Mouse (Mus musculus) kidney, embryonic 16.5 days (tissue): ENCODE results near the gene Mre11a. TPM values are rescaled to one million over a fixed set of nuclear protein-coding genes. Genes with fewer than 3 reads are reported as not detected.

Source experiments
- ATAC-seq: fragments of 200-750 bp; cut with Nextera tagmentation; 2 replicates; pipeline ENCODE4 v1.8.0; 2017; ENCODE audit warnings: moderate TSS enrichment; ENCODE audit not compliant: low FRiP score, low TSS enrichment
- H3K27ac ChIP-seq: fragments of 300-500 bp; sonication (generic); 2 replicates; pipeline ENCODE4 v1.5.1; 2014; ENCODE audit warnings: low read length
- H3K27me3 ChIP-seq: fragments of 300-500 bp; sonication (generic); 2 replicates; pipeline ENCODE4 v1.6.1; 2014; ENCODE audit warnings: low read length, control low read depth, mixed read lengths; ENCODE audit not compliant: insufficient read depth
- H3K36me3 ChIP-seq: fragments of 300-500 bp; sonication (generic); 2 replicates; pipeline ENCODE4 v1.6.1; 2014; ENCODE audit warnings: low read length, control low read depth, mixed read lengths; ENCODE audit not compliant: insufficient read depth
- H3K4me1 ChIP-seq: fragments of 300-500 bp; sonication (generic); 2 replicates; pipeline ENCODE4 v1.6.1; 2014; ENCODE audit warnings: low read length, control low read depth, mixed read lengths; ENCODE audit not compliant: insufficient read depth
- H3K4me2 ChIP-seq: fragments of 300-500 bp; sonication (generic); replicated peaks from 2 replicates; pipeline ENCODE4 v1.6.1; 2014; ENCODE audit warnings: low read depth, low read length
- H3K4me3 ChIP-seq: fragments of 300-500 bp; sonication (generic); 2 replicates; pipeline ENCODE4 v1.5.1; 2014; ENCODE audit warnings: mild to moderate bottlenecking, low read length
- H3K9ac ChIP-seq: fragments of 300-500 bp; sonication (generic); replicated peaks from 2 replicates; pipeline ENCODE4 v1.6.1; 2014; ENCODE audit warnings: low read length
- H3K9me3 ChIP-seq: fragments of 300-500 bp; sonication (generic); 2 replicates; pipeline ENCODE4 v1.6.1; 2016; ENCODE audit warnings: low read length, control low read depth
- WGBS: fragments of 180-500 bp; shearing (Covaris S2); extraction: QIAGEN DNeasy Blood & Tissue Kit; methylation state at CpG from one replicate; pipeline ENCODE4 v1.1.7; 2014; 5-methylcytosine and 5-hydroxymethylcytosine counted together
- polyA plus RNA-seq: library from polyadenylated mRNA; unstranded; fragments of >200 nt; fragmentation: Nextera tagmentation; extraction: Ambion mirVana; gene quantifications from 2 replicates; pipeline ENCODE4 v1.2.1, GENCODE M21; 2015

The Mre11a gene
- polyA plus RNA-seq, 1 experiment from 2014 or later: 23.8 TPM

DNA sequence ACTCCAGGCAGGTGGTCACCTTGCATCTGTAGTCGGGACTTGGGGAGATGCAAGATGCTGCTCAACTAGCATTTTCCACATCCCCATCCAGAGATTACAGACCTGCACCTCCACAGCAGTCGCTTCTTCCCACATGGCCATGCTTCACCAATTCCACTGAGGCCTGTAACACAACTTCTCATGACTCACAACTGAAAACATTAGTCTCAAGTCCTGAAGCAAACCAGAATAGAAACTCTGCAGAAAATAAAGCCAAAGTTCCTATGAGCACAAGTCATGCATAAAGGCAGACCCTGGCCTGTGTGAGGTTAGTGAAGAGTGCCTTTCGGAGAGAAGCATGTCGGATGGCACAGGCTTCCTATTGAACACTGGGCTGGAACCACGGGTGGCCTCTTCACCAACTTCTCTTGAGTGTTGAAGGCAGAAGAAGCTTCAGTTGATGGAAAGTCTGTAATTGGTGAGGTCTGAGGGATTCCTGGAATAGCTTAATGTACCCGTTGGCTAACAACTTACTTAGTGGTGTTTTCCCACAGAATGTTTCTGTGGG lies 58.9 kb downstream of the Mre11a start:
- no peak overlapping the region for H3K4me3 ChIP-seq
- no peak overlapping the region for H3K27ac ChIP-seq
- WGBS: 89% methylated on average over 6 of the region's 6 CpGs
- no peak for ATAC-seq
- H3K36me3 ChIP-seq: no peaks in the 10 kb centered on the region
- H3K9ac ChIP-seq: no peak overlapping the region
- no peaks in the 10 kb centered on the region for H3K27me3 ChIP-seq
- 0 out of 2 replicates have a peak, but pooled peaks cover 7% of the 10 kb centered on the region for H3K4me1 ChIP-seq
- H3K4me2 ChIP-seq: no peak overlapping the region
- H3K9me3 ChIP-seq: 0 out of 2 replicates have a peak, but pooled peaks cover 2% of the 10 kb centered on the region

GRCm38 (mm10) chr9:14843901-14844300 lies 59.4 kb downstream of the Mre11a start:
- Histone ChIP-seq H3K27me3 (no peaks in the 10 kb centered on the region), H3K4me2 (no peak overlapping the region), H3K4me3 (no peak overlapping the region), H3K36me3 (no peaks in the 10 kb centered on the region), H3K9ac (no peak overlapping the region), H3K9me3 (0 out of 2 replicates have a peak, but pooled peaks cover 2% of the 10 kb centered on the region), H3K27ac (no peak overlapping the region), H3K4me1 (0 out of 2 replicates have a peak, but pooled peaks cover 7% of the 10 kb centered on the region)
- no peak for ATAC-seq
- WGBS: 94% methylated on average over 3 of the region's 3 CpGs

DNA sequence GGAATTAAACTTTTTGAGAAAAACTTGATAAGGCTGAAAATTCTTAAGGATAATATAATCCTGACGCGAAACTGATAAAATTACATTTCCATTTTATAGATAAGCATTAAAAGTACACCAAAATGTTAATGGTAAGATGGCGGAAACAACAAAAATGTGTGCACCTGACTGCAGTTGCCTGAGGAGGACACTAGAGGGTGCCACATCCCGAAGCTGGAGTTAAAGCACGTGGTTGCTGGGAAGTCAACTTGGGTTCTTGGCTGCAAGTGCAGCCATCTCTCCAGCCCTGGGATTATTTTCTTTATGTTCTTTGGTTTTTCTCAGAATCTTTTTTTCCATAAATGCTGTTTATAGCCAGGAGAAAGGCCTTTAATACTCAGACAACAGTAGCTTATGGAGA lies 62.0 kb downstream of the Mre11a start:
- Histone ChIP-seq H3K27ac (no peak overlapping the region), H3K4me2 (no peak overlapping the region), H3K27me3 (no peaks in the 10 kb centered on the region), H3K36me3 (no peaks in the 10 kb centered on the region), H3K4me3 (no peak overlapping the region), H3K9ac (no peak overlapping the region), H3K9me3 (0 out of 2 replicates have a peak, but pooled peaks cover 2% of the 10 kb centered on the region), H3K4me1 (0 out of 2 replicates have a peak, but pooled peaks cover 4% of the 10 kb centered on the region)
- 51% methylated on average over 5 of the region's 5 CpGs for WGBS
- no peak for ATAC-seq

- no peak overlapping the region for H3K27ac ChIP-seq
- H3K9me3 ChIP-seq: 0 out of 2 replicates have a peak, but pooled peaks cover 5% of the 10 kb centered on the region
- H3K4me2 ChIP-seq: no peak overlapping the region
- H3K4me3 ChIP-seq: no peak overlapping the region
- no peaks in the 10 kb centered on the region for H3K4me1 ChIP-seq
- H3K36me3 ChIP-seq: no peaks in the 10 kb centered on the region
- H3K9ac ChIP-seq: no peak overlapping the region
- no peak for ATAC-seq
- no peaks in the 10 kb centered on the region for H3K27me3 ChIP-seq
- WGBS: 73% methylated on average over 1 of the region's 1 CpGs
Observed at GRCm38 (mm10) chr9:14848267-14848935, 63.9 kb downstream of the Mre11a start.

DNA sequence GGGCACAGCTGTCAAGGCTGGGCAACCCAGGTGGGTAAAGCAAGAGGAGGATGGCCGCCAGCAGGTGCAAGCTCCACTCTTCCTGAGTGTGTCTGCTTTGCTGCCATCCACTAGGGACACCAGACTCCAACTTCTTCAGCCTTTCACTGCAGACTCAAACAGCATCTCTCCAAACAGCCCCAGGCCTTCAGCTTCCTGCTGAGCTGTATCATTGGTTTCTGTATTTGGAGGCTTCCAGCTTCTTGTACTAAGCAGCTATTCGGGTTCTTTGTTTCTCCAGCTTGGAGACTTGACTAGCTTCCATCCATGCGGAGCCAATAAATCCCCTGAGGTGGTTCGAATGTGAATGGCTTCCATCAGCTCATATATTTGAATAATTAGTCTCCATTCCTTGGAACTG lies 70.1 kb downstream of the Mre11a start:
- no peak overlapping the region for H3K4me2 ChIP-seq
- no peaks in the 10 kb centered on the region for H3K4me1 ChIP-seq
- H3K27ac ChIP-seq: no peak overlapping the region
- H3K9me3 ChIP-seq: 0 out of 2 replicates have a peak, but pooled peaks cover 3% of the 10 kb centered on the region
- H3K36me3 ChIP-seq: no peaks in the 10 kb centered on the region
- WGBS: 59% methylated on average over 4 of the region's 4 CpGs
- no peak overlapping the region for H3K4me3 ChIP-seq
- ATAC-seq: no peak
- peaks cover 15% of the 10 kb centered on the region for H3K27me3 ChIP-seq
- no peak overlapping the region for H3K9ac ChIP-seq

- no peaks in the 10 kb centered on the region for H3K36me3 ChIP-seq
- H3K9ac ChIP-seq: no peak overlapping the region
- no peak overlapping the region for H3K4me3 ChIP-seq
- H3K27me3 ChIP-seq: peaks cover 33% of the 10 kb centered on the region
- H3K9me3 ChIP-seq: no peaks in the 10 kb centered on the region
- H3K4me1 ChIP-seq: peaks cover 4% of the 10 kb centered on the region
- no peak overlapping the region for H3K4me2 ChIP-seq
- no peak overlapping the region for H3K27ac ChIP-seq
- ATAC-seq: no peak
- WGBS: 51% methylated on average over 4 of the region's 4 CpGs
Observed at GRCm38 (mm10) chr9:14856922-14857654, 72.6 kb downstream of the Mre11a start.

DNA sequence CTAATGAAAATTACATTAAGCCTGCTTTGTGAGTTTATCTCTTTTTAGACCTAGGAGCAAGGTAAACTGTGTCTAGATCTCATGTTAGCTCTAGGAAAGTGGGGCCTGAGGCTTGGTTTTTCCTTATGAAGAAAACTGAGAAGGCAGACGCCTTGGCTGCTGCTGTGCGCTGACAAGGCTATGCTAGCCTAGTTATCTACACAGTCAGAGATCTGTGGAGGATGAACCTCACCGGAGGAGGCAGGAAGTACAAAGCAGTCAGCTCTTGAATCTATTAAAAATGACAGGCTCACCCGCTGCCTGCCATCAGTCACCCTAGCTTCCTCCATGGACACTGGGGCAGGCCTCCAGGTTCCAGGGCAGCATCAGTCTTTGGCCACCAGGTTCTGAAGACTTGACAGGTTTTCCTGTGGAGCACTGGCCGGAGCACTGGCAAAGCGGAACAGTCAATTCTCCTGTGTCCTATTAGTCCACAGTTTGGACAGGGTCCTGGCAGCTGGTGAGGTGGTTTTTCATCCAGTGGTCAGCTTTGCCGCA lies 73.8 kb downstream of the Mre11a start:
- Histone ChIP-seq H3K27ac (no peak overlapping the region), H3K9me3 (no peaks in the 10 kb centered on the region), H3K9ac (no peak overlapping the region), H3K4me2 (no peak overlapping the region), H3K36me3 (no peaks in the 10 kb centered on the region), H3K27me3 (peaks cover 33% of the 10 kb centered on the region), H3K4me3 (no peak overlapping the region), H3K4me1 (peaks cover 4% of the 10 kb centered on the region)
- ATAC-seq: no peak
- 56% methylated on average over 7 of the region's 7 CpGs for WGBS

- Histone ChIP-seq H3K9me3 (no peaks in the 10 kb centered on the region), H3K9ac (no peak overlapping the region), H3K36me3 (no peaks in the 10 kb centered on the region), H3K4me3 (no peak overlapping the region), H3K4me2 (no peak overlapping the region), H3K27me3 (peaks cover 33% of the 10 kb centered on the region), H3K4me1 (peaks cover 4% of the 10 kb centered on the region), H3K27ac (no peak overlapping the region)
- 81% methylated on average over 3 of the region's 3 CpGs for WGBS
- ATAC-seq: no peak
Observed at GRCm38 (mm10) chr9:14858782-14859181, 74.3 kb downstream of the Mre11a start.

DNA sequence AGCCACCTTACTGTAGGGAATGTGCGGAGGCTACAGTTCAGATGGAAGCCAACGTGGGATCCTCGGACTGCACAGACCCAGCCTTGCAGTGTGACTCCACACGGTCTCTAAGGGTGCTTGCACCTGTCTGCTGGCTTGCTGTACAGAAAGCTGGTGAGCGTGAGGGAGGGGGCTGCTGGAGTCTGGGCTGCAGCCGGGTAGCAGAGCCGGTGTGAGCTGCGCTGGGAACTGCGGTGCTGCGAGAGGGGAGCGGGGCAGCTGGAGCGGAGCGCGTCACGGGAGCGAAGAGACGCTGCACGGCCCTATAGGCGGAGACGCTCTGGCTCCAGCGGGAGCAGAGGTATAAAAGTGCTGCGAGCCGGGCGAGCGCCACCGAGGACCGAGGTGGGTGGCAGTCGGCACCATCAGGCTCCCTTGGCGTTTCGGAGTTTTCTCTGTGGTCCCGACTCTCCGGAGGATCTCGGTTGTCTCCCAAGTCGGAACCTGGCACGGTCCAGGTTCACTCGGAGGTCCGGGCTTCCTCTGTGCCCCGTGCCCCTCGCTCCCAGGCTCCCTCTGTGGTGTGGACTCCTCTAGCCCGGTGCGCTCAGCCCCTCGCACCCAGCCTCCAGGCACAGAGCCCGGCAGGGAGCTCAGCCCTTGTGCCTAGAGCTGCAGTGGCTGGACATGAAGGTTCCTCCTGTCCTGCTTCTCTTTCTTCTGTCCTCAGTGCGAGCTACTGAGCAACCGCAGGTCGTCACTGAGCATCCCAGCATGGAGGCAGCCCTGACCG lies 75.6 kb downstream of the Mre11a start, which contains the start of gene Gpr83:
Gene Gpr83 (plus strand): TSS at position 343 of the 772 bp plus-strand sequence.
- Histone ChIP-seq H3K9ac (peak within 1 kb of the TSS; percentile 55), H3K4me3 (peak within 1 kb of the TSS; percentile 45), H3K4me1 (peaks cover 4% of the 10 kb centered on the region), H3K27me3 (peaks cover 33% of the 10 kb centered on the region), H3K36me3 (no peaks in the 10 kb centered on the region), H3K4me2 (peak within 1 kb of the TSS; percentile 67), H3K9me3 (no peaks in the 10 kb centered on the region), H3K27ac (no peak within 1 kb of the TSS)
- peak; percentile 92 for ATAC-seq
- WGBS: 2% methylated on average over 47 of the region's 47 CpGs
